Mouse (Mus musculus) left cerebral cortex, postnatal 14 days (tissue): ENCODE data around the gene Stk38. TPM values are rescaled to one million over a fixed set of nuclear protein-coding genes. Genes with fewer than 3 reads are reported as not detected.
A peak's percentile ranks its signal among the peaks of the same experiment; 100 is the strongest.
"Not testable (repeated sequence)": the region's sequence is repeated elsewhere in the genome, so short reads cannot be mapped to it uniquely, and the experiment has no call there.

Experiments used
- DNase-seq, 2 experiments: peaks; one replicate each; pipeline ENCODE4 v3.0.0; 2021 to 2022; ENCODE audit warnings: low spot score in 2 of 2, mixed read lengths in 1 of 2
- intact Hi-C: fragments of 180-260 bp; cut with DNase I; formaldehyde crosslinking; loops from one replicate; pipeline ENCODE4 v1.15.1; 2025
- total RNA-seq, 2 experiments: library from RNA; stranded (reverse); gene quantifications; 2 replicates each; pipeline ENCODE4 v1.2.3; 2021

The Stk38 gene
- total RNA-seq, 2 experiments from 2014 or later: 47.5 to 49.2 TPM

DNA sequence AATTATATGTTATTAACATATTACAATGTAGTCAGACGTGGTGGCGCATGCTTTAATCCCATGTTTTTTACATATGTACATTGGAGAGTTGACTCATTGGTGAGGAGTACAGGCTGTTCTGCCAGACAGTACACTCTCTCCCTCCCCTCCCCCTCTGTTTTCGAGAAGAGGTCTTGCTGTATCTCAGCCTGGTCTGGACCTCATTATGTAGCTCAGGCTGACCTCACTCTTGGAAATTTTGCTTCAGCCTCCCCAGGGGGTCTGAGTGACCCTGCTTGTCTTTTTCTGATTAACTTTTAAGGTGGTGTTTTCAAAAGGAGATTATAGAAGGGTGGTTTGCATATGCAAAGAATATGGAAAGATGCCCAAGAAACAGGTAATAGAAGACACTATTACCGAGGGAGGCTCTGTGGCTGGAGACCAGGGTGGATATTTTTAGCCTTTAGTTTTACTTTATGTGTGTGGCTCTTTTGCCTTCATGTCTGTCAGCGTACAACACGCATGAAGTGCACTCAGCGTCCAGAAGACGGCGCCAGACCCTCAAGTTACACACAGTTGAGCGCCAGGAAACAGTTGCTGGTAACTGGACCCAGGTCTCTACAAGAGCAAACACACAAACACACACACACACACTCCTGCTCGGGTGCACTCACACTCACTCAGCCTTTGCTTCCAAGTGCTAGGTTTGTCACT, 10.6 kb upstream of the Stk38 start:
- intact Hi-C loops: no loop called here
- no peak for DNase-seq

DNA sequence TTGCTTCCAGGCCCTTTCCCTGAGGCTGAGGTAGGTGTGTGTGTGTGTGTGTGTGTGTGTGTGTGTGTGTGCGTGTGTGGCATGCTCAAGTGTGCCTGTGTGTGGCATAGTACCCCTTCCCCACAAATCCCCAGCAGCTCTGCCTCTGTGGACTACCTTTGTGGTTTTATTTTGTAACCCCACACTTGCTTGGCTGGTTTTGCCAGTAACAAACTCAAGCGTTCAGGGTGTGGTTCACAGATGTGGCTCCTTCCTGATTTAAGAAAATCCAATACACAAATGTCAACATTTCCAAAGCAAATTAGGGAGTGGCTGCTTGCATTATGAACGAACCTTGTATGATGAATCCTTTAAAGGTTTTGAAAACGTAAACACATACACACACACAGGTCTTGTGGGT, 8.9 kb upstream of the Stk38 start:
- intact Hi-C loops: no loop called here
- DNase-seq: no peak

DNA sequence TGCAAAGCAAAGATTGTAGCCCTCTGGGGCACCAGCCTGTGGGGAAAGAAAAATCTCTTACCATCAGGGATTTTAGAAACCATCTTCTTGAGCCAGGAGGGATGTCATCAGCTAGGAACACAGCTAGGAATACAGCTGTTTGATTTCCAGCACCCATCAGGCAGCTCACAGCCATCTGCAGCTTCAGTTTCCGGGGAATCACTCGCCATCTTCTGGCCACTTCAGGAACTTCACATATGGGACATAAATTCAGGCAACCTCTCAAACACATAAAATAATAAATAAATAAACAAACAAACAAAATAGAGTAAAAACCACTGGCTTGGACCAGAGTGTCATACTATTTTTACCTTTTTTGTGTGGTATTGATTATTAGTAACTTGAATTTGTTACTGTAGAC, 7.8 kb upstream of the Stk38 start:
- intact Hi-C loops: no loop called here
- peak in 1 of 2 experiments; percentile 51 for DNase-seq

DNA sequence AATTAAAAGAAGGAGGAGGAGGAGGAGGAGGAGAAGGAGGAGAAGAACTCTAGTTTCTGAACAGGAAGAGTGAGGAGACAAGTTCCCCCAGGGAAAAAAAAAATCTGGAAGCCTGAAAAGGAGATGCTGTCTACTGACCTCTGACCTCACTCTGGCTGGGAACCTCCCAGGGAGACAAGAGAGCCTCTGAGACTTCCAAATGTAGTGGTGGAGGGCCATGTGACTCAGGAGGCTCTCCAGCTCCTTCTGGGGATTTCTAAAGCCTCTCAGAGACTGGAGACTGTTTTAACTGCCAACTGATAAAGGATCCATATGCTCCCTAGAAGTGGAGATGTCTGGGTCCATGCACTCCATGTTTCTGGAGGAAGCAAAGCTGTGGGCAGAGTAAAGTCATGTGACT, 6.4 kb upstream of the Stk38 start:
- DNase-seq: no peak
- intact Hi-C loops: no loop called here

DNA sequence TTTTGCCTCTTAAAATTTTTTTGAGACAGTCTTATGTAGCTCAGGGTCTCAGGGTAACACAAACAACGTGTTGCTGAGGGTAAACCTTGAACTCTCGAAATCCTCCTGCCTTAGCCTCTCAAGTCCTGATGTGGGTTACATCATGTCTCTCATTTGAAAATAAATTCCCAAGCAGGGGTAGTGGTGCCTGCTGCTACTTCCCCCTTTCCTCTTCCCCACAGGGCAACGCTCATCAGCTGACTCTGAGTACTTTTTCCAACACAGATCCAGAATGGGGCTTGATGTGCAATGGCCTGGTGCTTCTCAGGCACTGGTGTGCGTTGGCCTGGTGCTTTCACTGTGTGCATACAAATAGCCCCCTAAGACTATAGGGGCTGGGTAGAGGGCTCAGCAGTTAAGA, 1.4 kb upstream of the Stk38 start:
- intact Hi-C loops: no loop called here
- no peak for DNase-seq

DNA sequence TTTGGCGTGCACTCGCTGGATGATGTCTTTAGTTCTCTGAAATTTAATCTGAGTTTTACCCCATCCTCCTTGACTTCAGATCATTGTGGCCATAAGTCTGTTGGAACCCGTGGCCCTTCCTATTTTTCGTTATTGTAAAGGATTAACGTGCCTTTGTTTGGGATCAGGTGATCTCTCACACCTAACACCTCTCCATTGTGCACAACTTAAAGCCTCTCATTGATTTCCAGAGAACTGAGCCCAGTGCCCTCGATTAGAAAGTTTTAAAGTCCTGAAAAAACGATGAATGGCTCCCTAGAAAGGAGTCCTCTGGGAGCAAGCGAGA, 493 bp upstream of the Stk38 start:
- intact Hi-C loops: no loop called here
- DNase-seq: no peak

DNA sequence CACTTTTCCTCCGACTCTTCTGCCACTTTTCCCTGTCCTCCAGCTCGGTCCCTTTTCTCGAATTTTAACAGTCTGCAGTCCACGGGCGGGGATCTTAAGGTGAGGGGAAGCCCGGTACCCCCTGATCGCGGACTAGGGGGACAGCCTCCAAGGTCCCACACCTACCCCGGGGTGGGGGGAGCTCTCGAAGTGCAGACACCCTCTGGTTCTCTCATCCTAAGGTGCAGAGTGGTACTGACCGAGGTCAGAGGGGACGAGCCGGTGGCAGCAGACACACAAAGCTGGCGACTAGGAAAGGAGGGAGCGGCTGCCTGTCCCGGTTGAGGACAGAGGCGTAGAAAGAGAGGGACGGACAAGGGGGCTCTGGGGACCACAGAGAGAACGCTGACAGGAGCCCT, 553 bp downstream of the Stk38 start:
- intact Hi-C loops: no loop called here
- no peak for DNase-seq

DNA sequence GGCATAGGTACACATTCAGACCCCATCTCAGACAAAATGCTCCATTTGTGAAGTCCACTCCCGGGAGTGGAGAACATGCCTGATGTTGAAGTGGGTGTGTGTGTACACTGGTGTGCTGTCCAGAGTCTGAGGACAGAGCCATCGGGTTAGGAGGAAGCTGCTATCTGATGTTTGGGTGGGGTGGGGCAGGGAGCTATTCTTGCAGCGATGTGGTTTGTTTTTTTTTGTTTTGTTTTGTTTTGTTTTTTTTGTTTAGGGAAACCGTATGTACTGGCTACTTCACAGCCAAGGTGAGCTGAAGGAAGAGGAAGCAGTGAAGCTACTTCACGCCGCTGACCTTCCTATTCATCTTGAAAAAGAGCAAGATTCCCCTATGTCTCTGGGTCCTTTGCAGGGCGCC, 983 bp downstream of the Stk38 start:
- no peak for DNase-seq
- intact Hi-C loops: no loop called here

DNA sequence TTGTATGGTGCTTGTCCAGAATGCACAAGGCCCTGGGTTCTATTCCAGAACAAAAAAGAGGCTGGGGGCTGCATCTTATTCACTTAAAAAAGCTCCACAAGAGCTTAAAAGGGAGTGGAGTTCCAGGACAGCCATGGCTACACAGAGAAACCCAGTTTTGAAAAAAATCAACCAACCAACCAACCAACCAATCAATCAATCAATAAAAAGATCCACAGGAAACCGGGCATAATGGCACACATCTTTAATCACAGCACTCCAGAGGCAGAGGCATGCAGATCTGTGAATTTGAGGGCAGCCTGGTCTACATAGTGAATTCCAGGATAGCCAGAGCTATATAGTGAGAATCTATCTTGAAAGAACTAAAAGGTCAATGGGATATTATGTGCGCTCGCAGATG, 2.8 kb downstream of the Stk38 start:
- intact Hi-C loops: no loop called here
- DNase-seq: no peak

DNA sequence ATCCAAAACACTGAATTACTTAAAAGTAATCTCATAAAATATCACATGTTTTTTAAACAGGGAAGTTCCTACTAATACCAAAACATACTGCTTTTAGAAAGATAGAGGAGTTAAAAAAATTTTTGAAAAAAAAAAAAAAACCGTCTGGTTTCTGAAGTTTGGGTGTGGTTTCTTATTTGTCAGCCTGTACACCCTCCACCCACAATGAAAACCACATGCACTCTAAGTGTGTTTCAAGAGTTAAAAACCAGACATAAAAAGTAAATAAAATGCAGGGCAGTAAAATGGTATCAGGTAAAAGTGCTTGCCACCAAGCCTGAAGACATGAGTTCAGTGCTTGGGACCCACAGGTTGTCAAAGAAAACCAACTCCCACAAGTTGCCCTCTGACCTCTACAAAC, 4.1 kb downstream of the Stk38 start:
- no peak for DNase-seq
- intact Hi-C loops: no loop called here

DNA sequence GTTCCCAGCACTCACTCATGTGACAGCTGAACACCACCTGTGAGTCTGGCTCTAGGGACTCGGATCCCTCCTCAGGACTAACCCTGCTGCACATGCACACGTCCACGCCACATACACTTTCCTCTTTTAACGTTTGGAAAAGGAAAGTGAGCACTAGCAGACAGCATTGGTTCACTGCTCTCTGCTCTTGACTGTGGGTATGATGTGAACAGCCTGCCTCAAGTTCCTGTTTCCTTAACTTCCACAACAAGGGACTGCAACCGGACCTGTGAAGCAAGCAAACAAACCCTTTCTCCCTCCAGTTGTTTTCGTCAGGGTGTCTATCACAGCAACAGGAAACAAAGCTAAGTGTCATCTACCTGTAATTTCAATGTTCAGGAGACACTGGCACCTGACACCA, 7.3 kb downstream of the Stk38 start:
- no peak for DNase-seq
- intact Hi-C loops: no loop called here

DNA sequence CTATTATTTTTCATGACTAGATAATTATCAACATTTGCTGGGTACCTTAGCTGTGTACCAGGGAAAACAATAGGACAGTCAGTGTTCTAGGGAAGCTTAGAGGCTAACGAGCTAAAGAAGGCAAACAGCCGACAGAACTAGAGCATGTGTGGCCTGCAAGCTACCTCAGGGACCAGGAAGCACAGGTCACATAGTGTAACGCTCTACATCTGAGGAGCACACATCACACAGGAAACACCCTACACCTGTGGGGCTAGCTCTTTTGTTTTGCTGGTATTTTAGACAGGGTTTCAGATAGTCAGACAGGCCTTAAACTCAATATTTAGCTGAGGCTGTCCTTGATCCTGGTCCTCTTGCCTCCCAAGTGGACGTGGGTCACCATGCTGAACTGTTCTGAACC, 13.2 kb downstream of the Stk38 start:
- intact Hi-C loops: no loop called here
- DNase-seq: no peak

DNA sequence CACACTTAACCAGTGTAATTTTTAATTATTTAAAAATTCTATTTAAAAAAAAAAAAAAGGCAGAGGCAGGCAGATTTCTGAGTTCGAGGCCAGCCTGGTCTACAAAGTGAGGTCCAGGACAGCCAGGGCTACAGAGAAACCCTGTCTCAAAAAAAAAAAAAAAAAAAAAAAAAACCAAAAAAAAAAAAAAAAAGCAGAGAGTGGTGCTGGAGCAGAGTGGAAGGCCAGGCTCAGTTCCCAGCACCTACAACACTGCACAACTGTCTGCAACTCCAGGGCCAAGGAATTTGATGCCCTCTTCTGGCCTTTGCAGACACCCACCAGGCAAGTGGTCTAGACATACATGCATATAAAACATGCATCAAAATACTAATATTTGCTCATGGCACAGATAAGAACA, 14.8 kb downstream of the Stk38 start:
- DNase-seq, intact Hi-C loops: not testable (repeated sequence)

DNA sequence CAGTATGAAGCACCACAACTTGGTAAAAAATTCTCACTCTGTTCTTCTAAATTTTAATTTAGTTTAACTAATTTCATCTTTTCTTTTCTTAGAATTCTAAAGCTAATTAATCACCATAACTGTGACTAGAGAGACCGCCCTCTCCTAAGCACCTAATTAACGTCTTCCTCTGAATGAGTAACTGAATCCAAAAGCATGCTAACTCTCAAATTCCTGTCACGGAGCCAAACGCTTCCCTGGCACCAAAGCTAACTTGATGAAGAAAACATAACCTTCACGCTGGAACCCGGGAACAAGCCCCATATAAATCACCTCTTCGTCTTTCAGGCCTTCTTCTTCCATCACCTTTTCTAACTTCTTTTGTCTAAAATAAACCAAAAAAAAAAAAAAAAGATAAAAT, 15.7 kb downstream of the Stk38 start:
- intact Hi-C loops: no loop called here
- peak in 1 of 2 experiments; percentile 44 for DNase-seq

DNA sequence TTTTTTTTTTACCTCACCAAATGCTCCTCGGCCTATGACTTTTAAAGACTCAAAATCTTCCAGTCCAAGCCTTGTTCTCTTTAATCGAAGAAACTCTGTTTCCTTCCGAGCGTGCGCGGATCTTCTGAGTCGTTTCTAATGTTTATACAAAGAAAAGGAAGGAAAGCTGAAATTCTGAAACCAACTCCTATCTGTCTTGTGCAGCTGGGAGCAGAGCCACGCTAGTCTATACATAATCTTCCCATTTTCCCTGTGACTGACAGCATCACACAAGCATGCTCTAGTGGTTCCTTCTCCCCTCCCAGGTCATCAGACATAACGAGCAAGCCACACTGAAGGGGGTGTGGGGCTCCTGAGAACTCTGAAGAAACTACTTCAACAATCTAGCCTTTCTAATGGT, 16.5 kb downstream of the Stk38 start:
- no peak for DNase-seq
- intact Hi-C loops: no loop called here

DNA sequence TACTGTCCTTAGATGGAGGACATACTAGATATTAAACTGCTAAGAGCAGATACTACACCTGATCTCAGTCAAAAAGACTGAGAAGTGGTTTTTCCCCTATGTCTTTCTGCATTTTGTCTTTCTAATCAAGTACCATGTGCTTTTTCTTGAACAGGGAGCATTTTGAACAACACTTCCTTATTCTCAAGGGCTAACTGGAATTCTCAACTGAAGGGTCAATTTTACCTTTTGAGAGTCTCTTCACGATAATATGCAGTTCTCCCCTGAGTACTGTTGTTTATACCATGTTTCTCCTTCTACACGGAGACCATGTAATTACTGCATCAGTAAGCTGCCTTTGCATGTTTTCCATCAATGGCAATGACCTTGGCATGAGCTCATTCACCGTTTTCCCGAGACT, 17.7 kb downstream of the Stk38 start:
- no peak for DNase-seq
- intact Hi-C loops: no loop called here

DNA sequence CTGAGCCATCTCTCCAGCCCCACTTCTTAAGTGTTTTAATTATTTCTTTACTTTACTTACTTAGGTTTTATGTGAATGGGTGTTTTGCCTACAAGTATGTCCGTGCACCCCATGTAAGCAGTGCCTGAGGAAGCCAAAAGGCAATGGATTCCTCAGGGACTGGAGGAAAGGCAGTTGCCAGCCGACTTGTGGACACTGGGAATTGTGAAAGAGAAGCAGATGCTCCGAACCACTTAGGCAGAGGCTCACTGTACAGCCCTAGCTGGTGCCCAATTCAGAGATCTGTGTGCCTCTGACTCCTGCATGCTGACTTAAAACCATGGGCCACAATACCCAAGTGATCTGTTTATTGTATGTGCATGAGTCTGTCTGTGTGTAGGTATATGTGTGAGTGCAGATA, 18.8 kb downstream of the Stk38 start:
- DNase-seq: no peak
- intact Hi-C loops: loop anchor here (5.0 kb wide), 1 partner anchor 183 kb away; no protein-coding TSS in a partner anchor

DNA sequence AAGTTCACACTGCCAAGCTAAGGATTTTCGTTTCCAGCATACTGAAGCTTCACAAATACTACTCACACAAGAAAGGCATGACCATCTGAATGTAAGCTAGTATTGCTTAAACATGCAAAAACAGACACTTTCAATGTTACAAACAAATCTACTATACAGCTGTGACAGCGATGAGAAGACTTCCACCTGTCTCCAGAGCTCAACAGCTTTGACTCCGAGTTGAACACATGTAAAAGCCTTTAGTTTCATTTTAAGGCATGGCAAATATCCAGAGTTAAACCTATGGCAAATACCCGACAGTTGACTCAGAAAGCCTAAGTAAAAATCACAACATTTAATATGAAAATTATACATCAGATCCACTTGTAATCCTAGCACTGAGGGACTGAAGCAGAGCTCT, 19.5 kb downstream of the Stk38 start:
- intact Hi-C loops: loop anchor here (5.0 kb wide), 1 partner anchor 184 kb away; no protein-coding TSS in a partner anchor
- DNase-seq: no peak

DNA sequence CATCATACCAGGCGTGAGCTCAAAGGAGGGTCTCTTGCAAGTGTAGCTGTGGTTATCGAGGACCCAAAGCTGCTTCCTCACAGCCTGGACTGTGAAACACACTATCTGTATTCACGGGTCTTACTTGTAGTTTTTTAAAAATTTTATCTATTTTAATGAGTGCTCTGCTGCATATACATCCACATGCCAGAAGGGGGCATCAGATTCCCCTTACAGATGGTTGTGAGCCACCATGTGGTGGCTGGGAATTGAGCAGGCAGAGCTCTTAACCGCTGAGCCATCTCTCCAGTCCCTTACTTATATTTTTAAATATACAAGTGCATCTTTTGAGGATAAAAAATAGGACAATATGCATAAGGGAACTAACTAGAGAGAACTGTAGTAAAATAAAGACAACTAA, 20.1 kb downstream of the Stk38 start:
- DNase-seq: peak; percentile 41 to 54
- intact Hi-C loops: loop anchor here (5.0 kb wide), 1 partner anchor 185 kb away; no protein-coding TSS in a partner anchor

DNA sequence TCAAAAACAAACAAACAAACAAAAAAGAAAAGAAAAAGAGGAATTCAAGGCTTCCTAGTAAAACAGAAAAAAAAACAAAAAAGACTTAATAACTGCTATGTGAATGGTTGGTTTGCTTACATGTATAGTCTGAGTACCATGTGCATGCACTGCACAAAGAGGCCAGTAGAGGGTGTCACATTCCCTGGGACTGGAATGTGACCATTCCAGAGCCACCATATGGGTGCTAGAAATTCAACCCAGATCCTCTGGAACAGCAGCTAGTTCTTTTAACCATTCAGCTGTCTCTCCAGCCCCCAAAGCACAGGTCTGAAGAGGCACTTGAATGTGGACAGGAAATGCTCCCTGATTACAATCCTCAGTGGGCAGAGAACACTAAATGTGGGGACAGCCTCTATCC, 21.0 kb downstream of the Stk38 start:
- no peak for DNase-seq
- intact Hi-C loops: loop anchor here (5.0 kb wide), 1 partner anchor 185 kb away; no protein-coding TSS in a partner anchor

DNA sequence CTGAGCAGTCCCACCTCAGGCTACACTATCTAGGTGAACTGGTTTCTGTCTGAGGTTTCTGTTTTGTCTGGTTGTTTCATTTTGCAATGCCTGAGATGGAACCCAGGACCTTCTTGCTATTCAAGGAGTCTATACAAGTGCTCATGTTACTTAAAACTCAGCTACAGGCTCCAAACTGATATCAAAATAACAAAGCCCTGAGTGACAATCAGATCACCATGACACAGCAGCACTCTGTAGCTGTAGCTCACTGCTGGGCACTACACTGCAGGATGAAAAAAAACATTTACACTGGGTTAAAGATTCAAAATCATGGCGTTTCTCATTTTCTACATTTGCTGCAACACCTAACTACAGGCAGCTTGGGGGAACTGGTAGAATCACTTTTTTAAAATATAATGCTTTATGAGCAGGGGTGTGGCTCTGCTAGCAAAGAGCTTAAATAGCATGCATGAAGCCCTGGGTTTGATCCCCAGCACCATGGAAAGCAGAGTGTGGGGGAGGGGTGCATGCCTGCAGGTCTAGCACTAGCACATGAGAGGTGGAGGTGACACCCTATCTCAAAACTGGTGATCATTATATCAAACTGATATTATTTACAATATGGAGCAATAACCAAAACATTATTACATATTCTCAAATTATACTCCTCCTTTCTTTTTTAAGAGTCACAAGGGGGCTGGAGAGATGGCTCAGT, 22.9 kb downstream of the Stk38 start:
- intact Hi-C loops: loop anchor here (5.0 kb wide), 1 partner anchor 187 kb away; no protein-coding TSS in a partner anchor

More for the DNA sequence above, 22.9 kb downstream of the Stk38 start:
- no peak for DNase-seq
